Mouse (Mus musculus) midbrain, embryonic 14.5 days (tissue): ENCODE data around the gene Golga3. TPM values are rescaled to one million over a fixed set of nuclear protein-coding genes. Genes with fewer than 3 reads are reported as not detected.

ENCODE experiments used
- ATAC-seq: fragments of 200-750 bp; cut with Nextera tagmentation; 2 replicates; pipeline ENCODE4 v1.8.0; 2017; ENCODE audit warnings: moderate number of reproducible peaks, moderate library complexity; ENCODE audit not compliant: low FRiP score, low TSS enrichment
- DNase-seq: peaks from one replicate; pipeline ENCODE4 v3.0.0-alpha.2; 2015
- H3K27ac ChIP-seq: fragments of 300-500 bp; sonication (generic); replicated peaks from 2 replicates; pipeline ENCODE4 v1.5.1; 2014; ENCODE audit warnings: mild to moderate bottlenecking, low read depth, low read length, moderate library complexity
- H3K27me3 ChIP-seq: fragments of 300-500 bp; sonication (generic); 2 replicates; pipeline ENCODE4 v1.6.1; 2014; ENCODE audit warnings: low read length, control low read depth, mixed read lengths; ENCODE audit not compliant: control insufficient read depth, insufficient read depth
- H3K36me3 ChIP-seq: fragments of 300-500 bp; sonication (generic); 2 replicates; pipeline ENCODE4 v1.6.1; 2014; ENCODE audit warnings: low read length, control low read depth; ENCODE audit not compliant: control insufficient read depth, insufficient read depth
- H3K4me1 ChIP-seq: fragments of 300-500 bp; sonication (generic); 2 replicates; pipeline ENCODE4 v1.6.1; 2014; ENCODE audit warnings: mild to moderate bottlenecking, antibody characterized with exemption, low read length, control low read depth; ENCODE audit not compliant: control insufficient read depth, insufficient read depth
- H3K4me2 ChIP-seq: fragments of 300-500 bp; sonication (generic); 2 replicates; pipeline ENCODE4 v1.6.1; 2014; ENCODE audit warnings: mild to moderate bottlenecking, low read length, moderate library complexity
- H3K4me3 ChIP-seq: fragments of 300-500 bp; sonication (generic); replicated peaks from 2 replicates; pipeline ENCODE4 v1.5.1; 2014; ENCODE audit warnings: low read depth, low read length
- H3K9ac ChIP-seq: fragments of 300-500 bp; sonication (generic); replicated peaks from 2 replicates; pipeline ENCODE4 v1.6.1; 2014; ENCODE audit warnings: mild to moderate bottlenecking, low read length, moderate library complexity
- H3K9me3 ChIP-seq: fragments of 300-500 bp; sonication (generic); 2 replicates; pipeline ENCODE4 v1.6.1; 2016; ENCODE audit warnings: low read length, control low read depth, mixed read lengths; ENCODE audit not compliant: control insufficient read depth
- WGBS: fragments of 180-500 bp; shearing (Covaris S2); extraction: QIAGEN DNeasy Blood & Tissue Kit; methylation state at CpG from one replicate; pipeline ENCODE4 v1.1.7; 2014; 5-methylcytosine and 5-hydroxymethylcytosine counted together
- polyA plus RNA-seq: library from polyadenylated mRNA; unstranded; fragments of >200 nt; fragmentation: Nextera tagmentation; extraction: Ambion mirVana; gene quantifications from 2 replicates; pipeline ENCODE4 v1.2.1, GENCODE M21; 2014

Gene Golga3
- polyA plus RNA-seq, 1 experiment from 2014 or later = 29.4 TPM

GRCm38 (mm10) chr5:110269141-110270101, 92.9 kb downstream of the Golga3 start, which contains the start of gene Pgam5:
TSS of gene Pgam5 (minus strand) at chr5:110269913.
- 1% methylated on average over 66 of the region's 66 CpGs for WGBS
- H3K4me2 ChIP-seq = peak within 1 kb of the TSS; percentile 80
- H3K4me1 ChIP-seq = peaks cover 6% of the 10 kb centered on the region; the same call in 1 of the 2 replicates
- ATAC-seq (peak; percentile 89), DNase-seq (peak; percentile 96)
- H3K9me3 ChIP-seq = no peaks in the 10 kb centered on the region
- peak within 1 kb of the TSS; percentile 61 for H3K27ac ChIP-seq
- no peaks in the 10 kb centered on the region for H3K27me3 ChIP-seq
- H3K4me3 ChIP-seq = peak within 1 kb of the TSS; percentile 91
- H3K36me3 ChIP-seq = peaks cover 27% of the 10 kb centered on the region
- peak within 1 kb of the TSS; percentile 88 for H3K9ac ChIP-seq

GRCm38 (mm10) chr5:110270242-110270641, 93.7 kb downstream of the Golga3 start:
- ATAC-seq = peak; percentile 21; the same call in 1 of the 2 replicates
- WGBS = 90% methylated on average over 6 of the region's 6 CpGs

GRCm38 (mm10) chr5:110274147-110274546, 97.6 kb downstream of the Golga3 start:
- Histone ChIP-seq H3K9me3 (no peaks in the 10 kb centered on the region), H3K27me3 (no peaks in the 10 kb centered on the region), H3K36me3 (no peaks in the 10 kb centered on the region), H3K4me3 (no peak overlapping the region), H3K27ac (no peak overlapping the region), H3K4me1 (no peaks in the 10 kb centered on the region), H3K9ac (no peak overlapping the region), H3K4me2 (no peak overlapping the region)
- no peak for ATAC-seq
- DNase-seq = no peak
- 87% methylated on average over 4 of the region's 4 CpGs for WGBS

More at GRCm38 (mm10) chr5:110270242-110270641, 93.7 kb downstream of the Golga3 start:
- Histone ChIP-seq H3K4me2 (0 out of 2 replicates have a peak overlapping the region, but pooled peaks have one; percentile 24), H3K27me3 (no peaks in the 10 kb centered on the region), H3K9me3 (no peaks in the 10 kb centered on the region), H3K4me3 (no peak overlapping the region), H3K27ac (no peak overlapping the region), H3K4me1 (peaks cover 6% of the 10 kb centered on the region; the same call in 1 of the 2 replicates), H3K36me3 (peaks cover 18% of the 10 kb centered on the region), H3K9ac (no peak overlapping the region)
- no peak for DNase-seq

GRCm38 (mm10) chr5:110274846-110275245, 98.3 kb downstream of the Golga3 start:
- Histone ChIP-seq H3K9ac (no peak overlapping the region), H3K36me3 (no peaks in the 10 kb centered on the region), H3K4me1 (no peaks in the 10 kb centered on the region), H3K4me3 (no peak overlapping the region), H3K9me3 (no peaks in the 10 kb centered on the region), H3K4me2 (no peak overlapping the region), H3K27me3 (no peaks in the 10 kb centered on the region), H3K27ac (no peak overlapping the region)
- ATAC-seq (no peak), DNase-seq (no peak)
- whole genome bisulfite sequencing = 61% methylated on average over 2 of the region's 2 CpGs

Other genes with a start within 250 kb of the Golga3 start
- gene Zfp932, start 180.2 kb upstream of the Golga3 start, polyA plus RNA-seq = 18.9 and 22.4 TPM in 2 replicates
- gene Gm17655, start 104.2 kb upstream of the Golga3 start, polyA plus RNA-seq = 6.8 and 7.4 TPM in 2 replicates
- gene Gm35315, start 82.3 kb upstream of the Golga3 start, polyA plus RNA-seq = 0.55 and 0.80 TPM in 2 replicates
- 1.9 and 3.5 TPM in 2 replicates for gene Plcxd1, start 76.7 kb upstream of the Golga3 start, polyA plus RNA-seq
- 50.8 and 64.3 TPM in 2 replicates for gene Gtpbp6, start 68.5 kb upstream of the Golga3 start, polyA plus RNA-seq
- 15.9 and 20.0 TPM in 2 replicates for gene Zfp605, start 66.6 kb upstream of the Golga3 start, polyA plus RNA-seq
- gene Chfr, start 40.9 kb upstream of the Golga3 start, polyA plus RNA-seq = 82.9 and 113 TPM in 2 replicates
- 26.9 and 27.8 TPM in 2 replicates for gene Ankle2, start 54.3 kb downstream of the Golga3 start, polyA plus RNA-seq
- 109 and 113 TPM in 2 replicates for gene Pgam5, start 93.2 kb downstream of the Golga3 start, polyA plus RNA-seq
- gene Pxmp2, start 109.5 kb downstream of the Golga3 start, polyA plus RNA-seq = 10.4 and 10.8 TPM in 2 replicates
- 7.8 and 8.4 TPM in 2 replicates for gene Pole, start 109.6 kb downstream of the Golga3 start, polyA plus RNA-seq
- gene P2rx2, start 166.5 kb downstream of the Golga3 start, polyA plus RNA-seq = 5.2 and 6.7 TPM in 2 replicates
- not detected in 2 replicates for gene Lrcol1, start 168.0 kb downstream of the Golga3 start, polyA plus RNA-seq